In genomic region chr5:74050903-74051302, GRCm38 (mm10) we compare ENCODE assay signal across 10 mouse cellular contexts. TPM values are rescaled to one million over a fixed set of nuclear protein-coding genes. Genes with fewer than 3 reads are reported as not detected.
DNase-seq lines count a peak whose midpoint lies in the region; ATAC-seq and TF ChIP-seq lines count a peak whose summit lies in the region.
"Had no signal": no experiment of that assay in that cellular context is flagged by ENCODE, and none has a peak within 500 bp of the region (broad histone marks: within the 10 kb centered on the region; RNA-seq: fewer than 3 reads in every experiment).

No protein-coding gene starts in this region.

- no peak overlapping the region for H3K4me3 ChIP-seq in layer of hippocampus, adult 2 months
- H3K4me3 ChIP-seq: gastrocnemius, adult 2 months; hindbrain, embryonic 15.5 days had no signal

- 0 out of 2 replicates have a peak overlapping the region, but pooled peaks have one; percentile 67 for H3K27ac ChIP-seq in layer of hippocampus, adult 2 months
- H3K27ac ChIP-seq: gastrocnemius, adult 2 months; macrophage had no signal

- no peak for ATAC-seq in monocyte, adult 5-6 weeks (replicated peaks; ENCODE audit: insufficient number of reproducible peaks, low FRiP score, low TSS enrichment, poor library complexity, severe bottlenecking)

- TF ChIP-seq CTCF in layer of hippocampus, adult 2 months (conservative IDR thresholded peaks at IDR 0.05): no peak

- DNase-seq in layer of hippocampus, adult 2 months (ENCODE audit: low spot score in 2 of 2): no peak
- DNase-seq in layer of hippocampus, postnatal 25 days (ENCODE audit: extremely low spot score in 1 of 2, low spot score in 1 of 2): no peak
- DNase-seq in NIH3T3 (ENCODE audit: low read depth): peak; percentile 38
- peak; percentile 60 for DNase-seq in c-Kit-positive CD71-positive TER-119-positive erythroid progenitor cells, embryonic 14.5 days (ENCODE audit: low spot score)
- peak; percentile 23 for DNase-seq in lung, postnatal 14 days
- no peak for DNase-seq in ovary, adult 18-20 months (ENCODE audit: low spot score)
- DNase-seq: gastrocnemius, adult 2 months had no signal

RNA-seq across cellular contexts. Expression of gene Usp46, which starts 17.3 kb away (rescaled TPM):
- total RNA-seq in layer of hippocampus, adult 2 months (2021): 100 to 1,000 TPM; 135 to 138 TPM
- total RNA-seq in layer of hippocampus, postnatal 25 days (2021): 100 to 1,000 TPM; 139 to 140 TPM
- 1.8 to 10.5 TPM (median 5.8 TPM) in 3 replicates for total RNA-seq in monocyte, adult 5-6 weeks (2017)

Comparison
In these comparisons a context has a peak if more than half of its experiments do, and no peak if none do; other contexts are left out.
1. DNase-seq: peak in NIH3T3 (single experiment), c-Kit-positive CD71-positive TER-119-positive erythroid progenitor cells, embryonic 14.5 days (single experiment) and lung, postnatal 14 days (single experiment); none in layer of hippocampus, adult 2 months (0 of 2), layer of hippocampus, postnatal 25 days (0 of 2) and ovary, adult 18-20 months (single experiment).
2. RNA of gene Usp46, which starts 17.3 kb away (total RNA-seq): 139 to 140 TPM in layer of hippocampus, postnatal 25 days and 135 to 138 TPM in layer of hippocampus, adult 2 months; 1.8 to 10.5 TPM in monocyte, adult 5-6 weeks; every median in the first group is over 10 times any median in the second.